Mouse (Mus musculus) embryonic facial prominence, embryonic 10.5 days (tissue): Measurements from ENCODE around the gene Znrf4. TPM values are rescaled to one million over a fixed set of nuclear protein-coding genes. Genes with fewer than 3 reads are reported as not detected.
A peak's percentile ranks its signal among the peaks of the same experiment; 100 is the strongest.

ENCODE experiments used
- DNase-seq: peaks from one replicate; pipeline ENCODE4 v3.0.0-alpha.2; 2017; ENCODE audit warnings: low spot score
- H3K27ac ChIP-seq: fragments of 300-500 bp; sonication (generic); replicated peaks from 2 replicates; pipeline ENCODE4 v1.5.1; 2016; ENCODE audit warnings: mild to moderate bottlenecking
- H3K27me3 ChIP-seq: fragments of 300-500 bp; sonication (generic); replicated peaks from 2 replicates; pipeline ENCODE4 v1.6.1; 2016; ENCODE audit warnings: low read depth, mild to moderate bottlenecking; ENCODE audit not compliant: poor library complexity, severe bottlenecking
- H3K36me3 ChIP-seq: fragments of 300-500 bp; sonication (generic); replicated peaks from 2 replicates; pipeline ENCODE4 v1.6.1; 2016; ENCODE audit warnings: mild to moderate bottlenecking, moderate library complexity
- H3K4me1 ChIP-seq: fragments of 300-500 bp; sonication (generic); 2 replicates; pipeline ENCODE4 v1.6.1; 2016
- H3K4me3 ChIP-seq: fragments of 300-500 bp; sonication (generic); 2 replicates; pipeline ENCODE4 v1.5.1; 2016; ENCODE audit warnings: mild to moderate bottlenecking, moderate library complexity
- H3K9me3 ChIP-seq: fragments of 300-500 bp; sonication (generic); 2 replicates; pipeline ENCODE4 v1.6.1; 2016; ENCODE audit warnings: mild to moderate bottlenecking
- WGBS: fragments of 180-500 bp; shearing (Covaris S2); methylation state at CpG from one replicate; pipeline ENCODE4 v1.1.7; 2016; 5-methylcytosine and 5-hydroxymethylcytosine counted together
- polyA plus RNA-seq: library from polyadenylated mRNA; unstranded; fragments of >200 nt; fragmentation: Nextera tagmentation; extraction: Ambion mirVana; gene quantifications from 2 replicates; pipeline ENCODE4 v1.2.1, GENCODE M21; 2016

Gene Znrf4
- polyA plus RNA-seq, 1 experiment from 2014 or later, result not detected

- Histone ChIP-seq H3K36me3 (no peaks in the 10 kb centered on the region), H3K27ac (no peak overlapping the region), H3K9me3 (no peaks in the 10 kb centered on the region), H3K4me1 (peaks cover 46% of the 10 kb centered on the region), H3K4me3 (no peak overlapping the region), H3K27me3 (peaks cover 41% of the 10 kb centered on the region)
- DNase-seq, result no peak
- WGBS, result 64% methylated on average over 11 of the region's 11 CpGs
Observed at GRCm38 (mm10) chr17:56478191-56478611, 34.0 kb downstream of the Znrf4 start.

GRCm38 (mm10) chr17:56477191-56477818 lies 34.9 kb downstream of the Znrf4 start:
- H3K27me3 ChIP-seq, result peaks cover 50% of the 10 kb centered on the region
- WGBS, result 85% methylated on average over 19 of the region's 19 CpGs
- no peaks in the 10 kb centered on the region for H3K36me3 ChIP-seq
- no peaks in the 10 kb centered on the region for H3K9me3 ChIP-seq
- no peak overlapping the region for H3K27ac ChIP-seq
- H3K4me3 ChIP-seq, result 0 out of 2 replicates have a peak overlapping the region, but pooled peaks have one; percentile 94
- no peak for DNase-seq
- H3K4me1 ChIP-seq, result peaks cover 55% of the 10 kb centered on the region

GRCm38 (mm10) chr17:56476402-56476752 lies 35.9 kb downstream of the Znrf4 start, which contains the start of gene Ptprs:
Gene Ptprs, minus strand, starts transcription at chr17:56476483.
- peak; percentile 98 for DNase-seq
- Histone ChIP-seq H3K27me3 (peaks cover 60% of the 10 kb centered on the region), H3K36me3 (no peaks in the 10 kb centered on the region), H3K27ac (peak within 1 kb of the TSS; percentile 95), H3K4me1 (peaks cover 64% of the 10 kb centered on the region), H3K4me3 (peak within 1 kb of the TSS; percentile 94), H3K9me3 (no peaks in the 10 kb centered on the region)
- under 1% methylated on average over 27 of the region's 27 CpGs for WGBS

- WGBS, result under 1% methylated on average over 66 of the region's 66 CpGs
- no peak for DNase-seq
- peak overlapping the region; percentile 95 for H3K27ac ChIP-seq
- H3K4me1 ChIP-seq, result peaks cover 70% of the 10 kb centered on the region
- peaks cover 66% of the 10 kb centered on the region for H3K27me3 ChIP-seq
- no peaks in the 10 kb centered on the region for H3K36me3 ChIP-seq
- H3K9me3 ChIP-seq, result no peaks in the 10 kb centered on the region
- peak overlapping the region; percentile 94 for H3K4me3 ChIP-seq
Observed at GRCm38 (mm10) chr17:56475584-56476401, 36.4 kb downstream of the Znrf4 start.

GRCm38 (mm10) chr17:56474831-56475581 lies 37.2 kb downstream of the Znrf4 start:
- H3K9me3 ChIP-seq, result no peaks in the 10 kb centered on the region
- peak; percentile 81 for DNase-seq
- H3K4me3 ChIP-seq, result peak overlapping the region; percentile 94
- H3K36me3 ChIP-seq, result no peaks in the 10 kb centered on the region
- H3K4me1 ChIP-seq, result peaks cover 78% of the 10 kb centered on the region
- peaks cover 73% of the 10 kb centered on the region for H3K27me3 ChIP-seq
- peak overlapping the region; percentile 95 for H3K27ac ChIP-seq
- 2% methylated on average over 24 of the region's 24 CpGs for WGBS

- Histone ChIP-seq H3K27ac (peak overlapping the region; percentile 95), H3K4me1 (peaks cover 82% of the 10 kb centered on the region), H3K36me3 (peaks cover 3% of the 10 kb centered on the region), H3K9me3 (no peaks in the 10 kb centered on the region), H3K27me3 (peaks cover 76% of the 10 kb centered on the region), H3K4me3 (peak overlapping the region; percentile 94)
- WGBS, result 8% methylated on average over 32 of the region's 32 CpGs
- DNase-seq, result no peak
Observed at GRCm38 (mm10) chr17:56474311-56474830, 37.9 kb downstream of the Znrf4 start.

- peaks cover 82% of the 10 kb centered on the region for H3K4me1 ChIP-seq
- DNase-seq, result peak; percentile 22
- peaks cover 1% of the 10 kb centered on the region; the same call in 1 of the 2 replicates for H3K9me3 ChIP-seq
- peaks cover 76% of the 10 kb centered on the region for H3K27me3 ChIP-seq
- H3K27ac ChIP-seq, result peak overlapping the region; percentile 95
- 2% methylated on average over 11 of the region's 11 CpGs for WGBS
- peak overlapping the region; percentile 94 for H3K4me3 ChIP-seq
- H3K36me3 ChIP-seq, result peaks cover 11% of the 10 kb centered on the region
Observed at GRCm38 (mm10) chr17:56473611-56473905, 38.7 kb downstream of the Znrf4 start.

GRCm38 (mm10) chr17:56472733-56473610 lies 39.3 kb downstream of the Znrf4 start:
- Histone ChIP-seq H3K4me3 (peak overlapping the region; percentile 94), H3K4me1 (peaks cover 82% of the 10 kb centered on the region), H3K36me3 (peaks cover 17% of the 10 kb centered on the region), H3K27me3 (peaks cover 70% of the 10 kb centered on the region), H3K9me3 (peaks cover 5% of the 10 kb centered on the region; the same call in 1 of the 2 replicates), H3K27ac (0 out of 2 replicates have a peak overlapping the region, but pooled peaks have one; percentile 1)
- peak; percentile 72 for DNase-seq
- WGBS, result 2% methylated on average over 50 of the region's 50 CpGs

- Histone ChIP-seq H3K27me3 (peaks cover 62% of the 10 kb centered on the region), H3K36me3 (peaks cover 18% of the 10 kb centered on the region), H3K27ac (no peak overlapping the region), H3K4me1 (peaks cover 90% of the 10 kb centered on the region), H3K9me3 (peaks cover 5% of the 10 kb centered on the region; the same call in 1 of the 2 replicates), H3K4me3 (peak overlapping the region; percentile 94)
- peak; percentile 23 for DNase-seq
- WGBS, result 8% methylated on average over 16 of the region's 16 CpGs
Observed at GRCm38 (mm10) chr17:56472121-56472520, 40.1 kb downstream of the Znrf4 start.

GRCm38 (mm10) chr17:56471136-56471535 lies 41.1 kb downstream of the Znrf4 start:
- Histone ChIP-seq H3K4me1 (peaks cover 92% of the 10 kb centered on the region), H3K4me3 (0 out of 2 replicates have a peak overlapping the region, but pooled peaks have one; percentile 26), H3K27ac (no peak overlapping the region), H3K27me3 (peaks cover 58% of the 10 kb centered on the region), H3K9me3 (peaks cover 5% of the 10 kb centered on the region; the same call in 1 of the 2 replicates), H3K36me3 (peaks cover 18% of the 10 kb centered on the region)
- DNase-seq, result no peak
- WGBS, result 81% methylated on average over 5 of the region's 5 CpGs

- peaks cover 58% of the 10 kb centered on the region for H3K27me3 ChIP-seq
Observed at GRCm38 (mm10) chr17:56470571-56470970, 41.7 kb downstream of the Znrf4 start.

More at GRCm38 (mm10) chr17:56470571-56470970, 41.7 kb downstream of the Znrf4 start:
- WGBS, result 13% methylated on average over 10 of the region's 10 CpGs
- Histone ChIP-seq H3K27ac (no peak overlapping the region; the same call in 1 of the 2 replicates), H3K4me1 (peaks cover 92% of the 10 kb centered on the region), H3K4me3 (peak overlapping the region; percentile 52), H3K36me3 (peaks cover 18% of the 10 kb centered on the region), H3K9me3 (peaks cover 5% of the 10 kb centered on the region; the same call in 1 of the 2 replicates)
- peak; percentile 30 for DNase-seq
